Mouse (Mus musculus): ENCODE measurements around the gene Zfp13.
"Not testable (repeated sequence)": the region's sequence is repeated elsewhere in the genome, so short reads cannot be mapped to it uniquely, and the experiment has no call there.

Gene Zfp13

GRCm38 (mm10) chr17:23598582-23599552, at the start of gene Zfp13:
TSS of gene Zfp13 (minus strand) at chr17:23599487.
- DNase-seq, result peak; percentile 88 to 93

DNA sequence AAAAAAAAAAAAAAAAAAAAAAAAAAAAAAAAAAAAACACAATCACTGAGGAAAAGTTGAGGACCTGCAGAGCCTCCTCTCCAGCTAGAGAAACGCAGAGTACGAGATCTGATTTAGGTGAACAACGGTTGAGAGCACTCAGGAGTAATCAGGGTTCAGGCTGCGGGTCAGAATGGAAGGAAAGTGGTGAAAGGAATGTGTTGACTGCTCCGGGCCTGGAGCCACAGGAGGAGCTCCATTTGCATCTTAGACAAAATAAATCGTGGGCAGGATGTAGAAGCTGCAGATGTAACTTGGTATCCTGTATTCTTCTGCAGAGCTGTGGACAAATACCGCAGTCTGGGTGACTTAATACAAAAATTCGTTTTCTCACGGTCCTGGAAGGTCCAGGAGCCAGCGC, 46.6 kb upstream of the Zfp13 start:
- no peak for DNase-seq

- no peak for DNase-seq
Measured at GRCm38 (mm10) chr17:23644613-23645495, 45.6 kb upstream of the Zfp13 start, which contains the start of gene Mmp25. TSS of gene Mmp25 (minus strand) at chr17:23645277.

GRCm38 (mm10) chr17:23631241-23631640, 32.0 kb upstream of the Zfp13 start:
- no peak for DNase-seq

GRCm38 (mm10) chr17:23630195-23631020, 31.1 kb upstream of the Zfp13 start:
- DNase-seq, result peak; percentile 50 to 67

- no peak for DNase-seq
Measured at GRCm38 (mm10) chr17:23627813-23628212, 28.5 kb upstream of the Zfp13 start.

GRCm38 (mm10) chr17:23620351-23620750, 21.1 kb upstream of the Zfp13 start:
- DNase-seq, result no peak

DNA sequence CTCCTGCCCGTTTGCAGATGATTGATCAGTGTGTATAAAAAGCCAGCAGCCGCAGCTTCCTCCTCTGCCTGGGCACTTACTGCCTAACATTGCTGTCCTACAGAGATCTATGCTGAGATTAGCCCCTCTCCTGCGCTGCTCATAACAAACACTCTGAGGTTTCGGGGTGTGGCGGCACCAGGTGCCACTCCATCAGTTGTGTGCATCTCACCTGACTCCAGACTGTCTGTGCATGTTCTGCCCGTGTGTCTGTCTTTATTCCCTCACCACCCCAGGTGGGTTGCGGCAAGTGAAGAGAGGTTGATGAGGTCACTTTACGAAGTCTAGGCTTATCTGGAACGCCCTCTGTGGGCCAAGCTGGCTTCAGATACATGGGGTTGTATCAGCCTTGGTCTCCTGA, 17.8 kb upstream of the Zfp13 start:
- DNase-seq, result no peak

GRCm38 (mm10) chr17:23610361-23610800, 11.1 kb upstream of the Zfp13 start:
- peak; percentile 28 to 60 for DNase-seq

DNA sequence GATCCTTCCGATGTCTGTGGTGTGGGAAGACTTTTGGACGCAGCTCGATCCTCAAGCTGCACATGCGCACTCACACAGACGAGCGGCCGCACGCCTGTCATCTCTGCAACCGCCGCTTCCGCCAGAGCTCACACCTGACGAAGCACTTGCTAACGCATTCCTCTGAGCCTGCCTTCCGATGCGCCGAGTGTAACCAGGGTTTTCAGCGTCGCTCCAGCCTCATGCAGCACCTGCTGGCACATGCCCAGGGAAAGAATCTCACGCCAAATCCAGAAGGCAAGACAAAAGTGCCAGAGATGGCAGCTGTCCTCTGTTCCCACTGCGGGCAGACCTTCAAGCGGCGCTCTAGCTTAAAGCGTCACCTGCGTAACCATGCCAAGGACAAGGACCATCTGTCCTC, 10.3 kb upstream of the Zfp13 start:
- DNase-seq, result no peak

DNA sequence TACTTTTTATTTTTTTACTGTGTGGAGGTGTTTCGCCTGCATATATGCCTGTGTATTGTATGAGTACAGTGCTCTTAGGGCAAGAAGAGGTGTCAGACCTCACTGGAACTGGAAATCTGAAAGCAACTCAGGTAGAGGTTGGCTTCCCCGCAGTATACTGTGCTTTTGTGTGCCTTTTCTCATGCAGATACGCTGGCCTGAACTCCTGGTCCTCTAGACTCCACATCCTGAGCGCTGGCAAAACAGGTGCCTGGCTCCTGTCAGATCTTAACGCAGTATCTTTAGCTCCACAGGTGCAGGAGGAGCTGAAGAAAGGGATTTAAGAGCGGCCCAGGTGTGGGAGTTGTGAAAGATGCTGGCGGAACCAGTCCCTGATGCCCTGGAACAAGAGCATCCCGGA, 5.9 kb upstream of the Zfp13 start:
- DNase-seq, result no peak

GRCm38 (mm10) chr17:23604394-23604793, 5.1 kb upstream of the Zfp13 start:
- no peak for DNase-seq

- peak; percentile 22 to 28 for DNase-seq
Measured at GRCm38 (mm10) chr17:23603542-23603941, 4.3 kb upstream of the Zfp13 start.

DNA sequence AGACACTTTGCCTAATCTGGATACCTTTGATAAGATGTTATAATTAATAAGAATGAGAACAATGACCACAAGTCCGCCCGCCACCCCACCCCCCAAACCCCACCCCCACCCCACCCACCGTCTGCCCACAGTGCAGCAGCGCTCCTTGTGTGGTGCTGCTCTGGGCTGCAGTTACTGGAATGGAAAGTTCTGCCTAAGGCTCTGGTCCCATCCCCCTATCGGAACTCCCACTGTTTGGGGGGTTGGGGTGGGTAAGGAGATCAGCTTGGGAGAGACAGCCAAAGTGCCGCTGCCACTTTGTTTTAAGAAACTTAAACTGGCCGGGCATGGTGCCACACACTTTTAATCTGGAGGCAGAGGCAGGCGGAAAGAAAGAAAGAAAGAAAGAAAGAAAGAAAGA, 3.8 kb upstream of the Zfp13 start:
- DNase-seq, result no peak

DNA sequence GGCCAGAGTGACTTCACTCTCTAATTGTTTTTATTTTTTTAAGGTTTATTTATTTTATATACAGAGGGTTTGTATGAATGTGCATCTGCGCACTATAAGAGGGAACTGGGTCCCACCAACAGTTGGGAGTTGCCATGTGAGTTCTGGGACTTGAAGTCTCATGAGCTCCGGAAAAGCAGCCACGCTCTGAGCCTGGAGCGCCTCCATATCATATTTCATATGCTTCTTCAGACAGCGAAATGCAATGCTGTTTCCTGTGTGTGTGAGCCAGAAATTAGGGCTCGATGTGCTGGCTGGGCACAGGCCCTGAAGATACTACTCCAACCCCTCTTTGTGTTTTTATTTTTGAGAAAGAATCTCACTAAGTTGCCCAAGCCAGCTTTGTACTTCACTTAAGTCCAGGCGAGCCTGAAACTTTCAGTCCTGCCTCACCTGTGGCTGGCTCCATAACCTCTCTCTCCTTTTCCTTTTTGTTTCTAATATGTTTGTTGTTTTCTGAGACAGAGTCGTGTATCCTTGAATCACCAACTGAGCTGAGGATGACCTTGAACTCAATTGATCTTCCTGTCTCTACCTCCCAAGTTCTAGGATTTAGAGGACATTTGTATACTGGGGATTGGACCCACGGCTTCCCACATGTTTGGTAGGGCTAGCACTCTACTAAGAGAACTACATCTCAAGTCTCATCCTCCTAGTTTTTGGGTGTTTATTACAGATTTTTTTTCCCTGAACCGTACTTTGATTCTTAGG, 2.7 kb upstream of the Zfp13 start:
- DNase-seq, result no peak

DNA sequence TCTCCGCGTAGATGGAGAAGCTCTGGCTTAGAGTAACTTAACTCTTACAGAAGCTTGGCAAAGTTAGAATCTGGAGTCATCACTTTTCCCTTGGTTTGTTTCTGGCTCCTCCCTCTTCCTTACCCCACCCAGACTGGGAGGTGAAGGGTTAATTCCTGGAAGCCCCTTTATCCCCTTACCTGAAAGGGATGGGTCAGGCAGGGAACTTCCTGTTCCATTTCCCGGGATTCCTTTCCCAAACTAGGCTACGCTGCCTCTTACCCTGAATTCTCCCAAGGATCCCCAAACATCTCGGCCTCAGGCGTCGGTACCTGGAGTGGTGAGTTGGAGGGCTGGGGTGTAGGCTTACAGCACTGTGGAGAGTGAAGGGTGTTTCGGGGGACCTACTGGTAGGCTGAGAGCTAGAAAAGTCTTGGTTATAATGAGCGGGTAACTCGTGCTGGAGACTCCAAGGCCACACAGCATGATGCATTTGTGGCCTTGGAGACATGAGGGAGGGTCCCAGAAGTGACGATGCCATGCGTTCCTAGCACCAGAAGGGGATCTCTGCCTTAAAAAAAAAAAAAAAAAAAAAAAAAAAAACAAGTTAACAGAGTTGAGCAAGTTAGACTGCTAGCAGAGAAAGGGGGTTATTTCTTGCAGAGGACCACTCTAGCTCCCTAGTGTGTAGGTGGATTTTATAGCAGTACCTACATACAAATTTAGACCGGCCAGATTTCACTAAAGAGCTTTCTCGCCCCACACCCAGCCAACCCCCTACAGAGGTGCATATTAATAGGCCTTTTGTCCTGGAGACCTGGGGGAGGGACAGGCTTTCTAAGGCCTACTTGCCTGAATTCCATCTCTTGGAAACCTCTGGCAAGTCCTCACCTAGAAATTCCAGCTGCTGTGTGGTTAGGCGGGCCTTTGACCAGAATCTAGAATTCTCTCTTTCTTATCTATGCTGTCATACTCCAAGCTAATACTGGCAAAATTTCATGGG, 1.6 kb upstream of the Zfp13 start, which contains the start of gene Zscan10:
TSS of gene Zscan10 (plus strand) at position 216 of the 982 bp plus-strand sequence.
- no peak for DNase-seq

GRCm38 (mm10) chr17:23599605-23600063, 347 bp upstream of the Zfp13 start:
- DNase-seq, result no peak

- DNase-seq, result not testable (repeated sequence)
Measured at GRCm38 (mm10) chr17:23595139-23595538, 4.1 kb downstream of the Zfp13 start.

DNA sequence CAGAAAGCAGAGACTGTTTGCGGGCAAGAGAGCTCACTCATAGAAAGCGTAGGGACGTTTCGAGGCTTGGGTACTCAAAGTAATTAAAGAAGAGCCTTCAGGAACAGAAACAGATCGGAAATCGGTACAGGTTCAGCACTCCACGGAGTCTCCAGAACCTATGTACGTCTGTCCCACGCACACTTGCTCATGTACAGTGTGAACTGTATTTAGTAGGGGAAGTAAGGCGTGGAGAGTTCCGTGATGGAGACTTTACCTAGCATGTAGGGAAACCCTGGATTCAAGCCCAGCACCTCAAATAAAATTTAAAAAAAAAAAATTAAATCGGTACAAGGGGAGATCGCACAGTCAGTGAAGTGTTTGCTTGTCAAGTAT, 6.4 kb downstream of the Zfp13 start:
- DNase-seq, result no peak

DNA sequence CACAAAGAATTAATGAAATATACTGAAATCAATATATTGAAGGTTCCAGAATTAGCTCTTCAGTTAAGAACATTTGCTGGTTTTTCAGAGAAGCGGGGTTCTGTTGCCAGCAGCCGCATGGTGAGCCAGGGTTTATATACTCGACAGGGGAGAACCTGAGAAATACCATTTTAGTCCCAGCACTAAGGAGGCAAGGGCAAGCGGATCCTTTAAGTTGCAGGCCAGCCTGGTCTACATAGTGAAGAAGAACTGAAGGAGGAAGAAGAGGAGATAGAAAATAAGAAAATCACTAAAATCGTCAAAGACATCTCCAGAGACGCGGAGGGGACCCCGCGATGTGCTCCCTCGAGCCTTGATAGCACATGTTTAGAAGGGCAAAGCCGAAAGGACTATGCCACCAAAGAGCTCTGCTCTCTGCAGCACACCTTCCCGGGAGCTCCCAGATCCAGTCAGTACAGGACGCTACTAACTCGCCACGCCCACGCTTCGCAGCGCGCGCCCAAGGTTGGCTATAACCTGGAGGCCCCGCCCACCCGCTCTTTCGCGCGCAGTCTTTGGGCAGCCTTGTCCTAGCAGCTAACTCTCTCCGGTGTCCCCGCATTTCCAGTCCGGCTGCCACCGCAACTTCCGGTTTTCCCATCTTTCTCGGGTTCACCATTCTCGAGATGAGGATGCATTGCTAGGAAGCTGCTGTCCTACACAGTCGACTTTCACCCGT, 6.9 kb downstream of the Zfp13 start:
- peak; percentile 97 for DNase-seq

Measured in kidney, adult 8-10 months (tissue).